Mouse (Mus musculus) cortical plate, adult 2 months (tissue): ENCODE measurements around the gene Fgf16. TPM values are rescaled to one million over a fixed set of nuclear protein-coding genes. Genes with fewer than 3 reads are reported as not detected.

Source experiments
- H3K27ac ChIP-seq: fragments of 200-500 bp; 2 replicates; pipeline ENCODE4 v1.5.1; 2012; ENCODE audit warnings: low read length, control low read depth, inconsistent platforms; ENCODE audit not compliant: insufficient read depth
- H3K4me1 ChIP-seq: fragments of 200-500 bp; 2 replicates; pipeline ENCODE4 v1.6.1; 2011; ENCODE audit warnings: low read length; ENCODE audit not compliant: control insufficient read depth, insufficient read depth
- H3K4me3 ChIP-seq: fragments of 200-500 bp; 2 replicates; pipeline ENCODE4 v1.5.1; 2011; ENCODE audit warnings: mild to moderate bottlenecking, low read length, control low read depth; ENCODE audit not compliant: insufficient read depth
- CTCF ChIP-seq: fragments of 200-500 bp; IDR thresholded peaks from 2 replicates; pipeline ENCODE4 v1.5.1; 2011; ENCODE audit warnings: mild to moderate bottlenecking, control low read depth, low read length; ENCODE audit not compliant: insufficient read depth; ENCODE audit errors: extremely low read depth
- POLR2A ChIP-seq: fragments of 200-500 bp; IDR thresholded peaks from 2 replicates; pipeline ENCODE4 v1.6.1; 2011; ENCODE audit warnings: mild to moderate bottlenecking, low read length, control low read depth; ENCODE audit not compliant: insufficient read depth; ENCODE audit errors: extremely low read depth
- polyA plus RNA-seq: library from polyadenylated mRNA; depleted of rRNA; stranded (reverse); fragments of >200 nt; gene quantifications from 2 replicates; pipeline ENCODE4 v1.2.3, GENCODE M21; 2012; rRNA removed

Fgf16 gene
- polyA plus RNA-seq: 0.31 and 0.45 TPM in 2 replicates

DNA sequence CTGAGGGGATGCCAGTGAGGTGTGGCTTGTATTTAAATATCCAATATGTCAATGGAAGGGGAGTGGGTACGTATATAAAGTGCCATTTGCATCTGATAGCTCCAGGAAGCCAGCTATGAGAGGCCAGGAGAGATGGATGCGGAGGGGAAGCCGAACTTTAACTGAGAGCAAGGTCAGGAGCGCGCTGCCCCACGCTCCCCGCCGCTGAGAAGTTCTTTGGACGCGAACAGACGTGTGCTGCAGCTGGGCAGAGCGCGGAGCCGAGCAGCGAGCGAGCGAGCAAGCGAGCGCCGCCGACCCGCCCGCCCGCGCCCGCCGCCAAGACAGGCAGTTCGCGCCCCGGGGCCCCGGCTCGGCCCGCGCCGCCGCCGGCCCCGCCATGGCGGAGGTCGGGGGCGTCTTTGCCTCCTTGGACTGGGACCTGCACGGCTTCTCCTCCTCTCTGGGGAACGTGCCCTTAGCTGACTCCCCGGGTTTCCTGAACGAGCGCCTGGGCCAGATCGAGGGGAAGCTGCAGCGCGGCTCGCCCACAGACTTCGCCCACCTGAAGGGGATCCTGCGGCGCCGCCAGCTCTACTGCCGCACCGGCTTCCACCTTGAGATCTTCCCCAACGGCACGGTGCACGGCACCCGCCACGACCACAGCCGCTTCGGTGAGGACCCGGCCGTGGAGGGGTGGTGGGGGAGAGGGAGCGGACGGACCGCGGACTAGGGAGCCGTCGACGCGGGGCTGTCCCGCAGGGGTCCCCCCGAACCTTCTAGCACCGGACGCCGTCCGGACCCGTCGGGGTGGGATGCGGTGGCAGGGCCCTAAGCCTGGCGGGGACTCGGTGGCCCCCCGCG, at the start of gene Fgf16:
TSS of gene Fgf16 (plus strand) at position 118 of the 843 bp plus-strand sequence.
- Histone ChIP-seq H3K4me3 (peak within 1 kb of the TSS; percentile 37), H3K4me1 (peaks cover 1% of the 10 kb centered on the region; the same call in 1 of the 2 replicates), H3K27ac (no peak within 1 kb of the TSS)
- no peak for TF ChIP-seq CTCF
- TF ChIP-seq POLR2A: no peak

DNA sequence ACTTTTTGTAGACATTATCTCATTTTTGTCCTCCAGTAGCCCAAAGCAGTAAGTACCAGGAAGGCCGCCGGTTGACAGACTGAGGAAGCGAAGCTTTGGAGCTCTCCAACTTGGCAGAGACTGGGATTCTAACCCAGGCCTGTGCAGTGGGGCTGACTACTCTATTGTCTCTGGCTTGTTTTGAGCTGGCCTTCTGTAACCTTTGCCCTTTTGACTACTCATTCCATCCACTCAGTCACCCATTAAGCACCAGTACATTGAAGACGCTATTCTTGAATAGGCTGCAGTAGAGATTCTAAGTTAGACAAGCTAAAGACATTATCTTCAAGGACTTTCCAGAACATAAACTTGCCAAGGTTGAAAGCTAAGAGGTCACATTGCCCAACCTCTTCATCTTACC, 49.3 kb upstream of the Fgf16 start:
- no peak overlapping the region for H3K4me3 ChIP-seq
- H3K27ac ChIP-seq: no peak overlapping the region
- TF ChIP-seq CTCF (no peak), POLR2A (no peak)
- no peaks in the 10 kb centered on the region for H3K4me1 ChIP-seq

DNA sequence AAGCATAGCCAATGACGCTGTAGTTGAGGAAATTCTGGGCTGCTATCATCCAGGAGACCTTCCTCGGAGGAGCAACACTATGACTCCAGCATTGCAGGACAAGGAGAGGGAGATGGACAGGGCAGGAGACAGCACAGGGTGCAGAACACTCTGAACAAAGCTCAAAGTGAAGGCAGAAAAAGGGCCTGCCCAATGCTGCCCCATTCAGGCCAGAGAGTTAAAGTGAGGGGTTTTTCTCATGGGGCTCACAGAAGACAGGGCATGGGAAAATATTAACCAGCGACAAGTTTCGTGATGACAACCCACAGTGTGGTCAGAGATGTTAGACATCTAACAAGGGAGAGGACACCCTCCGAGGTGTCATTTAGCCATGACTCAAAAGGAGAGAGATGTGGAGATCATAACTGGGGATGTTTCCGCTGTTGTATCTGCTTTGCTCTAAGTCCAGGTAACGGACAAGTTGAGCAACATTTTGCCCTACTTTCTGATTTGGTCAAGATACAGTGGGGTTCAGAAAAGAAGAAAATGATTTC, 48.2 kb upstream of the Fgf16 start:
- TF ChIP-seq CTCF (no peak), POLR2A (no peak)
- H3K27ac ChIP-seq: no peak overlapping the region
- H3K4me3 ChIP-seq: no peak overlapping the region
- H3K4me1 ChIP-seq: no peaks in the 10 kb centered on the region

DNA sequence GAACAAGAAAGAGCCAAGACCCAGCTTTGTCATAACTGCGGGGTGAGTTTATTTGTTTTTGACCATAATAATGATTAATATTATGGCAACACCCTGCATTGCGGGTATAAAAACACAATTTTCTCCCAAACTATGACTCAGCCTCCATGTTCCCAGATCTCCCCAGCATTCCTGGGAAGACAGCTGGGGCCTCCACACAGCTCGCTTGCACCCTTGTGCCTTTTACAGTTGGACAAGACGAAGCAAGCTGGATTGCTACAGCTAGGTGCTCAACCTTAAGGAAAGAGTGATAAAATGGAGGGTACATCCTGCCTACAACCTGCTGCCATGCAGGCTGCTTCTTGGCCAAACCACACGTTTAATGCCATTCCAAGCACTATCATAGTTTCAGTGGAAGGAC, 45.7 kb upstream of the Fgf16 start:
- Histone ChIP-seq H3K4me1 (no peaks in the 10 kb centered on the region), H3K4me3 (no peak overlapping the region), H3K27ac (no peak overlapping the region)
- no peak for TF ChIP-seq POLR2A
- TF ChIP-seq CTCF: no peak

DNA sequence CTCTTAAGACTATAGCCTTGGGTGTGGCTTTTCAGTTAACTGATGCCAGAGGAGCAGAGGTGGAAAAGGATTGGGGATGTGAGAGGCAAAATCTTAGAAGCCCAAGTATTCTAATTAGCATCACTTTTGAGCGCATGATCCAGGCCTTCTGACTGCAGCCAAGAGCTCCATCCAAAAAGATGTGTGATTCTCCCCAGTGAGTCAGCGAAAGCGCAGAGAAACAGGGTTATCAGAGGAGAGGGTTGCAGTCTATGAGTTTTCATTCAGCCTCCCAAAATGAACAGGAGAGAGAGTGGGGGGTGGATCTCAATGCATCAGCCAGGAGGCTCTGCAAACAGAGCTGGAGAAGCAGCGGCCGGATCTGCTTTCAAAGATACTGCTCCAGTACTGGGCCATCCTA, 45.1 kb upstream of the Fgf16 start:
- TF ChIP-seq CTCF: no peak
- TF ChIP-seq POLR2A: no peak
- H3K4me1 ChIP-seq: no peaks in the 10 kb centered on the region

DNA sequence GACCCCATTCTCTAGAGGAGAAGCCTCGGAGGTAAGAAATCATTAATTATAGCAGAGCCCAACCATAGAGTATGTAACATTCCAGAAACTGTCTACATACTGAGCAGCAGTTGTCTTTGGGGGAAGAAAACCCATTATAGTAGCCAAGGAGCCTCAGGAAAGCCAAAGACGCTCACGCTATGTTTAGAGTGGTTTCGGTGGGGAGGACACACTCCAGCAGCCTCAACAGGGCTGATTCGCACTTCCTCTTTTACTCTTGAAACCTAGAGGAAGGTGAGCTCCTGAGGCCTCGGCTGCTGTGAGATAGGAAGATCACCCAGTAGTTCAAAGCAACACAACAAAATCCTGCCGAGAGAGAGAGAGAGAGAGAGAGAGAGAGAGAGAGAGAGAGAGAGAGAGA, 39.9 kb upstream of the Fgf16 start:
- TF ChIP-seq POLR2A (no peak), CTCF (no peak)
- Histone ChIP-seq H3K4me1 (no peaks in the 10 kb centered on the region), H3K27ac (no peak overlapping the region), H3K4me3 (no peak overlapping the region)

More for the DNA sequence above, 45.1 kb upstream of the Fgf16 start:
- H3K27ac ChIP-seq: no peak overlapping the region
- no peak overlapping the region for H3K4me3 ChIP-seq

DNA sequence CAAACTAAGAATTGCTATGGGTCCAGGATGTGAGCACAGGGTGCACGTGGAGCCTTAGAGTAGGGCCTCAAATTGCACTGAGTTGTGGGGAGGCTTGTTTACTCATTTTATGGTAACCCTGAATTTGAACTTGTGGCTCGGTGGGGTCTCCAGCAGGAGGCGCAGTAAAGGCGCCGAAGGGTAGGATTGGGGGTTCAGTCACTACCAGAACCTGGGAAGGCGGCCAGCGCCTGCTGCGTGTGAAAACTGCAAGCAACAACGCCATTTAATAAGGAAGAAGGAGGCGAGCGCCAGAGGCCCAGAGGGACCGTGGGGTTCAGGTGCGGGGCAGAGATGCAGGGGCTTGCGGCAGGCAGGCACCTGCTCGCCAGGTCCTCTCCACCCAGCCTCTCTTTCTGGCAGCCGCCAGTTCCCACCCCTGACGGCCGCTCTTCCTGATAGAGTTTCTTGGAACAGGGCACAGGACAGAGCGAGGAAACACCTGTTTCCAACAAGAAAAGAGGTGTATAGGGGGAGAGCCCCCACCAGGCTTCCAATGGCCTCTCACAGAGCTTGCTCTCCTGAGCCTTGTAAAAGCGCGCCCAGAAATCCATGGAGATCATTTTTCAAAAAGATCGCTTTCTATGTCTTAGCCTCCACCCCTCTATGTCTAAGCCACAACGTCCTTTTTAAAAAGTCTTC, 1.1 kb upstream of the Fgf16 start:
- peaks cover 1% of the 10 kb centered on the region; the same call in 1 of the 2 replicates for H3K4me1 ChIP-seq
- no peak for TF ChIP-seq POLR2A
- TF ChIP-seq CTCF: no peak
- peak overlapping the region; percentile 37; the same call in 1 of the 2 replicates for H3K4me3 ChIP-seq
- no peak overlapping the region for H3K27ac ChIP-seq

DNA sequence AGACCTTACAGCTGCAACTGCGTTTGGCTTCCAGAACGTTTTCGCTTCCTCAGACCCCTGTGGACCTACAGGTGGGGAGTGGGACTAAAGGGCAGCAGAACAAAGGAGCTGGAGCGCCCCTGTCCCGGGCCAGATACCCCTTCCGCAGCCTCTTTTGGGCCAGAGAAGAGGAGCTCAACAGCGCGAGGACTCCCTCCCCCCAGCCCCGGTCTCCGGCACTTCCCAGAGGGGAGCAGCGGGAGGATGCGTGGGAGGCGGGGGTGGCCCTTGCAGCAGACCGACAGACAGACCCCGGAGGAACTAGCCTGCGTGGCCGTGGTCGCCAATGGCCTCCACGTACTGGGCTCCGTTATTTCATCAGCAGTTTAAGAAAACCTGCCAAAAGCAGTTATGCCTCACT, 467 bp upstream of the Fgf16 start:
- Histone ChIP-seq H3K4me3 (peak overlapping the region; percentile 37; the same call in 1 of the 2 replicates), H3K27ac (no peak overlapping the region), H3K4me1 (peaks cover 1% of the 10 kb centered on the region; the same call in 1 of the 2 replicates)
- TF ChIP-seq POLR2A (no peak), CTCF (no peak)

DNA sequence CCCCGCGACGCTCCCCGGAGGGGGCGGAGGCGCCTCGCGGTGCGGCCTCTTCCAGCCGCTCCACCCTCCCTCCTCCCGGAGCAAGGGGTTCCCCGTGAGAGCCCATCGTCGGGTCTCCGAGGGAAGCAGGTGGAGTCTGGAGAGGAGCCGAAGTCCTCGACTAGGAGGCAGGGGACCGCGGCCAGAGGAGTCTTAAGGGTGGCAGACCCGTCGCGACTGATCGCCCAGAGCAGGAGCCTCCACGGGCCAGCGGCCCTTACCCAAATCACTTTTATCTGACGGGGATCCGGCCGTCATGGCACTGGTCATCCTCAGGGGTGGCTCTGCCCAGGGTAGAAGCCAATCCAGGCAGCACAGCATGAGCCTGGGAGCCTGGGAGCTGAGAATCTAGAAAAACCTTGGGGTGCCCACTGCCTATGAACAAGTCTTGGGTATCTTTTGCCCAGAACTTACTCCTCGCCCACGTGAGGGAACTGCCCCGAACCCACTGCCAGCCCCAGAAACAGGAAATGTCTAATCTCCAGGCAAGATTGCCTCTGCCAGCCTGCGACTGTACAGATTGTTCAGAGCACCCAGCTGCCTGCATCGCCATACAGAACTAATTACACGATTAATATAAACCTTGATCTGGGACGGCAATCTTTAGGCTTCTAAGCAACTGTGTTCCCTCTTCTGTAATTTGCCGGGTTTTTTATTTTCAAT, 1.1 kb downstream of the Fgf16 start:
- Histone ChIP-seq H3K4me1 (peaks cover 1% of the 10 kb centered on the region; the same call in 1 of the 2 replicates), H3K27ac (no peak overlapping the region), H3K4me3 (no peak overlapping the region)
- TF ChIP-seq POLR2A: no peak
- no peak for TF ChIP-seq CTCF
